29 mouse cellular contexts compared by ENCODE assay signal in genomic region chr9:117627173-117627572, GRCm38 (mm10). TPM values are rescaled to one million over a fixed set of nuclear protein-coding genes. Genes with fewer than 3 reads are reported as not detected.
A peak's percentile ranks its signal among the peaks of the same experiment; 100 is the strongest.
DNase-seq lines count a peak whose midpoint lies in the region; ATAC-seq and TF ChIP-seq lines count a peak whose summit lies in the region.
"Had no signal": no experiment of that assay in that cellular context is flagged by ENCODE, and none has a peak within 500 bp of the region (broad histone marks: within the 10 kb centered on the region; RNA-seq: fewer than 3 reads in every experiment).

No protein-coding gene starts in this region.

- no peak overlapping the region for H3K9ac ChIP-seq in heart, embryonic 11.5 days (ENCODE audit: low read depth, low read length)
- no peak overlapping the region for H3K9ac ChIP-seq in lung, postnatal 0 days (replicated peaks; ENCODE audit: low read depth)
- no peak overlapping the region for H3K9ac ChIP-seq in stomach, postnatal 0 days (ENCODE audit: low read length)
- H3K9ac ChIP-seq: embryonic facial prominence, embryonic 12.5 days; embryonic facial prominence, embryonic 15.5 days; forebrain, embryonic 15.5 days; heart, embryonic 13.5 days; hindbrain, embryonic 15.5 days had no signal

- ATAC-seq in heart, embryonic 11.5 days (replicated peaks; ENCODE audit: insufficient number of reproducible peaks, low FRiP score, low TSS enrichment), result no peak
- ATAC-seq in lung, postnatal 0 days, result no peak
- no peak for ATAC-seq in stomach, postnatal 0 days (ENCODE audit: low FRiP score, low TSS enrichment)
- ATAC-seq: forebrain, embryonic 15.5 days; Patski had no signal

- TF ChIP-seq EP300 in lung, postnatal 0 days (IDR thresholded peaks at IDR 0.05), result no peak
- no peak for TF ChIP-seq EP300 in stomach, postnatal 0 days (optimal IDR thresholded peaks at IDR 0.05)

- H3K4me2 ChIP-seq in heart, embryonic 11.5 days, result no peak overlapping the region
- H3K4me2 ChIP-seq in lung, postnatal 0 days (replicated peaks; ENCODE audit: low read depth, low read length), result no peak overlapping the region
- H3K4me2 ChIP-seq in stomach, postnatal 0 days (replicated peaks; ENCODE audit: low read depth), result no peak overlapping the region
- H3K4me2 ChIP-seq: embryonic facial prominence, embryonic 12.5 days; embryonic facial prominence, embryonic 15.5 days; forebrain, embryonic 15.5 days; heart, embryonic 13.5 days; hindbrain, embryonic 15.5 days had no signal

- no peak overlapping the region for H3K4me3 ChIP-seq in heart, embryonic 10.5 days
- no peak overlapping the region for H3K4me3 ChIP-seq in heart, embryonic 11.5 days (ENCODE audit: low read depth, low read length)
- no peak overlapping the region for H3K4me3 ChIP-seq in layer of hippocampus, adult 2 months
- H3K4me3 ChIP-seq in lung, postnatal 0 days (ENCODE audit: low read depth, low read length), result no peak overlapping the region
- no peak overlapping the region for H3K4me3 ChIP-seq in stomach, postnatal 0 days (ENCODE audit: low read depth, low read length)
- H3K4me3 ChIP-seq: embryonic facial prominence, embryonic 12.5 days; embryonic facial prominence, embryonic 15.5 days; forebrain, embryonic 15.5 days; heart, adult 2 months; heart, embryonic 13.5 days; hindbrain, embryonic 15.5 days had no signal

- no peaks in the 10 kb centered on the region for H3K9me3 ChIP-seq in heart, embryonic 10.5 days
- no peaks in the 10 kb centered on the region; the same call in 1 of the 2 replicates for H3K9me3 ChIP-seq in heart, embryonic 11.5 days (replicated peaks; ENCODE audit: control insufficient read depth, low read length)
- H3K9me3 ChIP-seq in lung, postnatal 0 days (ENCODE audit: low read length), result no peaks in the 10 kb centered on the region
- H3K9me3 ChIP-seq in stomach, postnatal 0 days (ENCODE audit: control insufficient read depth, low read length), result no peaks in the 10 kb centered on the region
- H3K9me3 ChIP-seq: embryonic facial prominence, embryonic 12.5 days; embryonic facial prominence, embryonic 15.5 days; forebrain, embryonic 15.5 days; hindbrain, embryonic 15.5 days had no signal

- 0 out of 2 replicates have a peak, but pooled peaks cover 2% of the 10 kb centered on the region for H3K4me1 ChIP-seq in heart, embryonic 10.5 days
- no peaks in the 10 kb centered on the region for H3K4me1 ChIP-seq in heart, embryonic 11.5 days (ENCODE audit: control insufficient read depth, insufficient read depth, low read length)
- H3K4me1 ChIP-seq in lung, postnatal 0 days (ENCODE audit: insufficient read depth, low read depth, low read length), result no peaks in the 10 kb centered on the region
- no peaks in the 10 kb centered on the region for H3K4me1 ChIP-seq in stomach, postnatal 0 days (replicated peaks; ENCODE audit: control insufficient read depth, insufficient read depth)
- H3K4me1 ChIP-seq: embryonic facial prominence, embryonic 12.5 days; embryonic facial prominence, embryonic 15.5 days; heart, embryonic 13.5 days had no signal

- peak; percentile 19 for DNase-seq in heart, embryonic 10.5 days (ENCODE audit: low spot score)
- DNase-seq in layer of hippocampus, adult 2 months (ENCODE audit: low spot score in 2 of 2), result no peak
- no peak for DNase-seq in layer of hippocampus, adult 18-20 months (ENCODE audit: low spot score in 2 of 2)
- no peak for DNase-seq in lung, postnatal 0 days (ENCODE audit: low spot score)
- DNase-seq in lung, postnatal 25 days (ENCODE audit: low spot score), result no peak
- DNase-seq in stomach, postnatal 0 days (ENCODE audit: low spot score), result no peak
- DNase-seq: adrenal gland, postnatal 10 days; adrenal gland, postnatal 36 days; B cell, adult 2 months; cerebellum, adult 11 months; cerebellum, adult 2 months; cerebellum, adult 9-11 months; cerebellum, postnatal 25 days; gastrocnemius, postnatal 10 days; gastrocnemius, postnatal 36 days; heart, adult 2 months; heart, postnatal 14 days; heart, postnatal 4 days had no signal

- no peaks in the 10 kb centered on the region for H3K27me3 ChIP-seq in heart, embryonic 10.5 days (ENCODE audit: insufficient read depth, poor library complexity, severe bottlenecking)
- no peaks in the 10 kb centered on the region for H3K27me3 ChIP-seq in heart, embryonic 11.5 days (ENCODE audit: control insufficient read depth, insufficient read depth, low read length)
- H3K27me3 ChIP-seq in lung, postnatal 0 days (replicated peaks; ENCODE audit: insufficient read depth, low read length), result no peaks in the 10 kb centered on the region
- no peaks in the 10 kb centered on the region for H3K27me3 ChIP-seq in stomach, postnatal 0 days (ENCODE audit: control insufficient read depth, insufficient read depth, low read length)
- H3K27me3 ChIP-seq: CH12.LX; embryonic facial prominence, embryonic 12.5 days; embryonic facial prominence, embryonic 15.5 days; forebrain, embryonic 15.5 days; heart, embryonic 13.5 days; hindbrain, embryonic 15.5 days; Patski had no signal

- no peaks in the 10 kb centered on the region for H3K36me3 ChIP-seq in heart, embryonic 10.5 days
- no peaks in the 10 kb centered on the region for H3K36me3 ChIP-seq in heart, embryonic 11.5 days (ENCODE audit: control insufficient read depth, insufficient read depth, low read length)
- no peaks in the 10 kb centered on the region for H3K36me3 ChIP-seq in lung, postnatal 0 days (ENCODE audit: insufficient read depth, low read length)
- no peaks in the 10 kb centered on the region for H3K36me3 ChIP-seq in stomach, postnatal 0 days (ENCODE audit: control insufficient read depth, insufficient read depth, low read length)
- H3K36me3 ChIP-seq: embryonic facial prominence, embryonic 12.5 days; embryonic facial prominence, embryonic 15.5 days; forebrain, embryonic 15.5 days; G1E; heart, embryonic 13.5 days; hindbrain, embryonic 15.5 days had no signal

- TF ChIP-seq CTCF in layer of hippocampus, adult 2 months (conservative IDR thresholded peaks at IDR 0.05), result peak; percentile 59
- TF ChIP-seq CTCF in lung, postnatal 0 days (IDR thresholded peaks at IDR 0.05), result peak; percentile 40
- TF ChIP-seq CTCF in stomach, postnatal 0 days (IDR thresholded peaks at IDR 0.05; ENCODE audit: low read depth), result peak; percentile 50

- H3K27ac ChIP-seq in heart, embryonic 10.5 days, result no peak overlapping the region
- no peak overlapping the region for H3K27ac ChIP-seq in heart, embryonic 11.5 days (ENCODE audit: low read depth, low read length)
- no peak overlapping the region for H3K27ac ChIP-seq in layer of hippocampus, adult 2 months
- H3K27ac ChIP-seq in lung, postnatal 0 days (ENCODE audit: low read length), result no peak overlapping the region
- no peak overlapping the region for H3K27ac ChIP-seq in stomach, postnatal 0 days (replicated peaks)
- H3K27ac ChIP-seq: embryonic facial prominence, embryonic 12.5 days; embryonic facial prominence, embryonic 15.5 days; forebrain, embryonic 15.5 days; heart, adult 2 months; heart, embryonic 13.5 days; hindbrain, embryonic 15.5 days had no signal

RNA-seq across cellular contexts. Expression of gene Rbms3, which starts 2.5 kb away (rescaled TPM):
- polyA plus RNA-seq in heart, embryonic 10.5 days (2016; fragmentation: Nextera tagmentation; extraction: Ambion mirVana), result 27.8 and 37.5 TPM in 2 replicates
- polyA plus RNA-seq in heart, embryonic 11.5 days (2014; fragmentation: Nextera tagmentation; extraction: Ambion mirVana), result 34.2 and 41.2 TPM in 2 replicates
- 10 to 100 TPM; 15.1 to 16.3 TPM for total RNA-seq in layer of hippocampus, adult 2 months (2021)
- 10 to 100 TPM; 14.8 to 16.6 TPM for total RNA-seq in layer of hippocampus, adult 18-20 months (2021)
- polyA plus RNA-seq in lung, postnatal 0 days (2015; fragmentation: Nextera tagmentation; extraction: Ambion mirVana), result 48.9 and 63.2 TPM in 2 replicates
- polyA plus RNA-seq in stomach, postnatal 0 days (2015; fragmentation: Nextera tagmentation; extraction: Ambion mirVana), result 20.6 and 20.9 TPM in 2 replicates
- total RNA-seq: CH12.LX; common myeloid progenitor, adult 5-6 weeks; granulocyte monocyte progenitor cell, adult 5-6 weeks had no signal
- polyA plus RNA-seq: G1E had no signal
